Mouse (Mus musculus) cerebellum, adult 9-11 months (tissue): ENCODE results near the gene Triap1.
"Not testable (repeated sequence)": the region's sequence is repeated elsewhere in the genome, so short reads cannot be mapped to it uniquely, and the experiment has no call there.

Experiments used
- DNase-seq: peaks from one replicate; pipeline ENCODE4 v3.0.0; 2022

Triap1 gene

GRCm38 (mm10) chr5:115340007-115340406, 1.0 kb upstream of the Triap1 start:
- no peak for DNase-seq

GRCm38 (mm10) chr5:115341314-115342165, 515 bp downstream of the Triap1 start:
- no peak for DNase-seq

- peak; percentile 75 for DNase-seq
These were observed 6.5 kb downstream of the Triap1 start for GRCm38 (mm10) chr5:115347564-115347963.

- peak; percentile 99 for DNase-seq
These were observed 7.7 kb downstream of the Triap1 start, which contains the start of gene Cox6a1 for GRCm38 (mm10) chr5:115348546-115349224. Gene Cox6a1, minus strand, starts transcription at chr5:115348981.

GRCm38 (mm10) chr5:115349225-115349555, 8.2 kb downstream of the Triap1 start:
- no peak for DNase-seq

- no peak for DNase-seq
These were observed 10.3 kb downstream of the Triap1 start for GRCm38 (mm10) chr5:115351348-115351747.

- no peak for DNase-seq
These were observed 14.0 kb downstream of the Triap1 start for GRCm38 (mm10) chr5:115355070-115355469.

GRCm38 (mm10) chr5:115358872-115359271, 17.8 kb downstream of the Triap1 start:
- DNase-seq: peak; percentile 71

GRCm38 (mm10) chr5:115359438-115359837, 18.4 kb downstream of the Triap1 start:
- no peak for DNase-seq

- DNase-seq: no peak
These were observed 18.9 kb downstream of the Triap1 start for GRCm38 (mm10) chr5:115359851-115360372.

- no peak for DNase-seq
These were observed 21.2 kb downstream of the Triap1 start for GRCm38 (mm10) chr5:115362216-115362615.

- DNase-seq: no peak
These were observed 22.0 kb downstream of the Triap1 start for GRCm38 (mm10) chr5:115362819-115363714.

GRCm38 (mm10) chr5:115364782-115365181, 23.8 kb downstream of the Triap1 start:
- DNase-seq: no peak

GRCm38 (mm10) chr5:115371736-115372135, 30.7 kb downstream of the Triap1 start:
- no peak for DNase-seq

GRCm38 (mm10) chr5:115373441-115374203, 32.6 kb downstream of the Triap1 start:
- DNase-seq: no peak

GRCm38 (mm10) chr5:115374204-115374820, 33.3 kb downstream of the Triap1 start:
- DNase-seq: no peak

GRCm38 (mm10) chr5:115375436-115375835, 34.4 kb downstream of the Triap1 start:
- DNase-seq: no peak

- DNase-seq: not testable (repeated sequence)
These were observed 37.9 kb downstream of the Triap1 start for GRCm38 (mm10) chr5:115378882-115379281.

- no peak for DNase-seq
These were observed 50.9 kb downstream of the Triap1 start for GRCm38 (mm10) chr5:115391935-115392334.

- DNase-seq: no peak
These were observed 51.9 kb downstream of the Triap1 start for GRCm38 (mm10) chr5:115392969-115393368.
